Mouse (Mus musculus) right cerebral cortex, postnatal 14 days (tissue): ENCODE results near the gene Dennd4a.
"Not testable (repeated sequence)": the region's sequence is repeated elsewhere in the genome, so short reads cannot be mapped to it uniquely, and the experiment has no call there.

Experiments
- DNase-seq: peaks from one replicate; pipeline ENCODE4 v3.0.0; 2022

Dennd4a gene

DNA sequence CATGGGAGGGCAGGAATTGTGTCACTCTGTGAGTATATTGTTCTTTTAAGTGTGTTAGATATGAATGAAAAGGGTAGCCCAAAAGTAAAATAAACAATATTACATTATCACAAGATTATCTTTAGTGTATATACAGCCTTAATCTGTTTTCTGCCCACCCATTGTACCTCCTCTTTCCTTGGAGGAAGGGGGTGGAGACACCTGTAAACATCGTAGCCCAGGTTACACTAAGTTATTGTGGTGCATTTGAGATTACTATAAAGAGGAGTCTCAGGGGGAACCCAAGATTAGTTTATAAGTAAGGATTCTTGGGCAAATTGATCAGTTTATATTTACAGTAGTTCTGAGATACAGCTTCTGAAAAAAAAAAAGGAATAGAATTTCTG is 1.3 kb downstream of the Dennd4a start:
- no peak for DNase-seq

DNA sequence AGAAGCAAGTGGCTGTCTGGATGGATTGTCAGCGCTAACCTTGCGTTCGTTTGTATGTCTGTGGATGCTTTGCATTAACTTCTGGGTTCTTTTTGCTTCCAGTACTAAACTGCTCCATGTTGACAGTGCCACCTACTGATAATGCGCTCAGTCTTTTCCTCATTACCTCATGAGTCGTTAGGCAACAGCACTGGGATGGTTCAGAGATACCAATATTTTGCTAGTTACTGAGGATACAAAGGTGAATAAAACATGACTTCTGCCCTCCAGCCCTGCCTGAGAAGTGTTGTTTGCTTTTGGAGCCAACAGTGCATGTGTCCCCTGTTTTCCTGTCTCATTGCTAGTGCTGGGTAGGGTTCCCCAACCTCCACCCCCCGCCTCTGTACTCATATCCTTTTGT is 3.1 kb downstream of the Dennd4a start:
- DNase-seq = no peak

DNA sequence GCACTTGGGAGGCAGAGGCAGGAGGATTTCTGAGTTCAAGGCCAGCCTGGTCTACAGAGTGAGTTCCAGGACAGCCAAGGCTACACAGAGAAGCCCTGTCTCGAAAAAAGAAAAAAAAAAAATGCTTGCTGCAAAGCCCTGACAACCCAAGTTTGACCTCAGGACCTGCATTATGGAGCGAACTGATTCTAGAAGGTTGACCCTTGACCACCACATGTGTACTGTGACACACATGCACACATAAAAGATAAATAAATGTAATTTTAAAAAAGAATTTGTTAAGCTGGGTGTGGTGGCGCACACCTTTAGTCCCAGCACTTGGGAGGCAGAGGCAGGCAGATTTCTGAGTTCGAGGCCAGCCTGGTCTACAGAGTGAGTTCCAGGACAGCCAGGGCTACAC is 8.5 kb downstream of the Dennd4a start:
- not testable (repeated sequence) for DNase-seq

DNA sequence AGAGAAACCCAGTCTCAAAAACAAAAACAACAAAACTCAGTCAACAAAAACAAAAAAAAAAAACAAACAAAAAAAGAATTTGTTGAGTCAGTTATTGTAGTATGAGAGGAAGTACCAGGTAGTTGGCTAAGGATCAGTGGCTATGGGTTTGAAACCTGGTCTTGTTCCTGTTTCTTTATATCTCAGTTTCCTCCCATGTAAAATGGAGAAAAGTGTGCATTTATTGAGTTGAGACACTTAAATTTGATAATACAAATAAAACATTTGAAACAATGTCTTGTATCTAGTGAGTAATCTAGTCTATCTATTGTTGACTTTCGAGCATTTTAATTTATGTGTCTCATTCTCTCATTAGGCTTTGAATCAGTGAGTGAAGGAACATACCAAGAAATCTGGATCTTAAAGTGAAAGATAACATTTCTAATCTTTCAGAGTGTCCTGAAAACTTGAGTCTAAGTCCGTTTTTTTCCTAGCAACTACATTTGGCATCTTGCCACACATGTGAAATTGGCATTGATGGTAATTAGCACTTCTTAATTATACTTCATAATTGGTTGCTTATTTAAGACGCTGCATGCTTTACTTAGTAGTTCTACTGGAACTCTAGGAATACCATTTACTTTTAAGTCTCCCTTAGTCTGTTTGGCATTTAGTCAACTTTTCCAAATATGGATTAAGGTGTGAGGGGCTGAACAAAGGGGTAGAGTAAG is 9.1 kb downstream of the Dennd4a start:
- DNase-seq = no peak

DNA sequence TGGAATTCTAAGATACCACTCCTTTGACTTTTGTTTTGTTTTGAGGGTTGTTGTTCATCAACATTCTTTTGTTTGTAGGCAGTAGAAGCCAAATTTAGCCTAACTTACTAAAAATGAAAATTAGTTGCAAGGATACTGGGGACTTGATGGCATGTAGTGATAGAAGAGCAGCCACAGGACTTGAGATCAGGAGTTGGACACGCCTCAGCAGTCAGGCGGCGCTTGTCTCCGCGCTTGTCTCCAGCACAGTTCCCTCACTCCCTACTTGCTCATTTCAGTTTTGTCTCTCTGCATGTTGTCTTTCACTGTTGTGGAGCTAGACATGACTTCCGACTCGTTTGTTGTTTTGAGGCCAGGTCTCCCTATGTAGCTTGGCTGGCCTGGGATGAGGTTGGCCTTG is 11.1 kb downstream of the Dennd4a start:
- no peak for DNase-seq

DNA sequence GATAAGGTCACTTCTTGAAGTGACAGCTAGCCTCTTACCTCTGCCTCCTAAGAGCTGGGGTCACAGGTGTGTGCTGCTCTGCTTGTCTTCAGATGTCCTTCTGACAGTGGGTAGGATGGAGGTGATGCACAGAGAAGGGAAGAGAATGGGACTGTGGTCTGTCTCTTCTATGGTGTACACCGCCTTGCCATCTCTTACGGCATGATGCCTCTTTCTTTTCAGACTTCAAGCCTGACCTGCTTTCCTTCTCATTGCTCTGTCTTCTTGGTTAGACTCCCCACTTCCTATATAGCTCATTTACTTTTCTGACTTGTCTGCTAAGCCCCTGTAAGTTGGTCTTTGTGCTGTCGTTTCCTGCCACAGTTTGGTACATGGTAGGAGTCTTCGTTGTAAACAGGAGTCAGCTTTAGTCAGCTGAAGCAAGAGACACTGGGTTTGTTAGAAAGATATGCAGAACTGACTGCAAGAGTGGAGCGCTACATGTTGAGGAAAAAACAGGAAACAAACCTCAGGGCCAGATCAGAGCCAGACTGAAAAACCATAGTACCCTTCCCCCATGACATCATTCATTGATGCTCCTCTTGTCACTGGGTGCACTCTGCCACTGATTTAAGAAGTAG is 13.4 kb downstream of the Dennd4a start:
- DNase-seq = no peak

DNA sequence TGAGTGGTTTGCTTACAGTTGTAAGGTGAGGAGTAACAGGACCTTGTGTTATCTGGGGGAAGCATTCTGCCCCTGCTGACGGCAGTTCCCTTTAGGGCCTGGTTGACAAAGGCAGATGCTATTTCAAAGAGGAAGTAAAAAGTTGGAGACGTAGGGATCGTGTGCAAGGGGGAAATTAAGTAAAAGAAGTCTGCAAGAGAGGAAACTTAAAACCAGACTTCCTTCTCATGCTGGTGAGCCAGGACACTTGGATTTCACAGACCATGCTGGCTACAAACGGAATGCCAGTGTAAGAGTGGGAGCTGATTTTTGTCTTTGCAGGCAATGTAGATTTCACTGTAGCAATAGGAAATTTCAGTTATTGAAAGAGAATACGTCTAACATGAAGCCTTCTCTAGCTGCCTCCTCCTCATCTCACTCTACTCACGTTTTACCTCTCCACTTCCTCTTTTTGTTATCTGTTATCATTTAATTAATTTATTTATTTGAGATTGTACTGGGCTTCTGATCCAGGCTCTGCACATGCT is 19.0 kb downstream of the Dennd4a start:
- DNase-seq = no peak

DNA sequence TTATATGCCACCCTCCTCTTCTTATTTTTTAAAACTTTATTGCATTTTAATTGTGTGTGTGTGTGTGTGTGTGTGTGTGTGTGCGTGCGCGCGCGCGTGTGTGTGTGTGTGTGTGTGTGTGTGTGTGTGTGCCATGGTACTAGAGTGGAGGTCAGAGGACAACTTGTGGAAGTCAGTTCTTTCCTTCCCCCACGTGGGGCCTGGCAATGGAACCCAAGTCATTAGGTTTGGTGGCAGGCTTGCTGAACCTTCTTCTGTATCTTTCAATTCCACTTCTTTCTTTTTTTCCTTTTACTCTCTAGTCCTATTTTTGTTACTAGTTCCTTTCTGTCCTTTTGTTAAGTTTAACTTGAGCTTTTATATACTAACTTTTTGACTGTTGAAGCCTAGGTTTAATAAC is 19.5 kb downstream of the Dennd4a start:
- no peak for DNase-seq

DNA sequence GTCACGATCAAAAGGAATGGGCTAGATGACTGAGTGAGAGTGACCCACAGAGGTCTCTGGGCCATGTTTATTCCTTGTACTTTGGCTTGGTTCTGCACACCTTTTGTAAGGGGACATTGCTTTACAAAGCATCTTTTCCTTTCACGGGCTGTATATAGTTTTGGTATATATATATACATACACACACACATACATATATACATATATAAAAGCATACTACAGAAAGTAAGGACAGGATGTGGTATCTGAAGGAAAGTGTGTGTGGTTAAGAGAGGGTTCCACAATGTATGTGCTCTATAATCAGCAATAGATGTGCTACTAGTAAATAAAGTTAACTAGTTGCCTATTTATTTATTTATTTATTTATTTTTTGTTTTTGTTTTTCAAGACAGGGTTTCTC is 20.6 kb downstream of the Dennd4a start:
- no peak for DNase-seq

DNA sequence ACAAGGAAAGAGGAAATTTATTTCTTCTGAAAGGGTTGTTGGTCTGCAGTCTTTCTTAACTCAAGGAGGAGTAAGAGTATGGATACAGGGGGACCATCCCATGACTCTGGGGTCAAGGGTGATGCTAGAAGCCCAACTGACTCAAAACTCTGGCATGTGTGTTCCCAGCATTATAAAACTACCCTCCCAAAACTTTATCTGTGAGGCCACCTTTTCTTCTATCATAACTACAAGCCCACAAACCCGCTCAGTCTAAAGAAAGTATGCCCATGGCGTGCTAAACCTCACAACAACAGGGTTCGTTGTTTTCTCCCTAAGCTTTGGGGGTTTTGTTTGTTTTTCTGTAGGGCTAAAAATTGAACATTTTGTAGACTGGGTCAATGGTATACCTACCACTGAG is 23.3 kb downstream of the Dennd4a start:
- DNase-seq = no peak

DNA sequence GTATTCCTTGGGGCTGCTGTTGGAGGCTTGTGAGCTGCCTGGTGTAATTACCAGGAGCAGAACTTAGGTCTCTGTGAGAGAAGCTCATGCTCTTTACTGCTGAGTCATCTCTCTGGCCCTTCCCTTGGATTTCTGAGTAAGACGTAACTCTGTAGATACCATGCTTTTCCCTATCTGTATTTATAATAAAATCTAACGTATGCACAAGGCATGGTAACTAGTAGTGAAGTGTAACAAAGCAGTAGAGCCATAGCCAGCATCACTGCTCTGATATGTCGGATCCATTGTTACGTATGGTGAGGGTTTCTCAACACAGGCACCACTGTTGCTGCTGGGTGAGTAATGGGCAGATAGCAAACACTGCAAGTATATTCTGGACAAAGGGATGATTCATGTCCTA is 34.2 kb downstream of the Dennd4a start:
- no peak for DNase-seq

DNA sequence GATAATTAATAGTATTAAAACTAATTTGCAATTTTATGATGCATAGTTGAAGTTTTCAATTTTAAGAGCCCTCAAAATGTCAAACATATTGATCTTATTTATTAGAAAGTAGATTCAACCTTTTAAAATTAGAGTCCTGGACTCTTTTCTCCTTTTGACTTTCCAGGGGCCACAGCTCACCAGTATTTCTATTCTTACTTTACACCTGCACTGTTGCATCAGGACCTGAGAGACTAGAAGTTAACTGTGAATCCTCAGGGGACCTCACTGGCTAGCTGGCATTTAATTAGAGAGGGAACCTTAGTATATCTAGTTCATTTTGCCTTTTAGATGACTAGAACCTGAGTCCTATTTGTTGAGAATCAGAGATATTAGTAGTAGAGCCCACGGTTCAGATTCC is 38.4 kb downstream of the Dennd4a start:
- DNase-seq = no peak

DNA sequence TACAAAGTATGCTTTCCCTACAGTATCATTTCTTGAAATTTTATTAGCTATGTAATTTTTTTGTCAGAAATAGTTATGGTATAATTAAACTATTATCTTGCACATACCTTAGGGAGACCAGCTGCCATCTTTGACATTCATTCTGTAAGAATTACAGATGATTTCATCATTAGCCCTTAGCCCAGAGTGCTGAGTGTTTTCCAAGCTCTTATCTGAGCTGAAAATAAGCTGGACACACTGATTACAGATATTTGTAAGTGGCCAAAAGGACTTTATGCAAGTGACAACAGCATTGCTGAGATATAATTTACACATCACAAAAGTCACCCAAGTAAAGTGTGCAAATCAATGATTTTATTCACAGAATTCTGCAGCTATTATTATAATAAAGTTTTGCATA is 48.9 kb downstream of the Dennd4a start:
- DNase-seq = no peak

DNA sequence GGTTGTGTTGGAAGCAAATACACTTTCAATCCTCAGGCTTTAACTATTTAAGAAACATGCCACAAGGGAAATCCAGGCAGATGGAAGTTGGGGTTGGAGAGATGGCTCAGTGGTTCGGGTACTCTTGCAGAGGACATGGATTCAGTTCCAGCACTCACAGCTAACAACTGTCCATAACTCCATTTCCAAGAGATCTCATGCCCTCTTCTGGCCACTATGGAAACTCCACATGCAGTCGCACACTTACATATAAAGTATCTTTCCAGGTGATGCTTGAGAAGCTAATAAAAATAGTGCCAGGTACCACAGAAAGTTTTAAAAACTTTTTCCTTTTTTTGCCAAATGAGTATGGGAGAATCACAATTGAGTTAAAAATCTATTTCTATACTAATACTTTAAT is 51.5 kb downstream of the Dennd4a start:
- no peak for DNase-seq

DNA sequence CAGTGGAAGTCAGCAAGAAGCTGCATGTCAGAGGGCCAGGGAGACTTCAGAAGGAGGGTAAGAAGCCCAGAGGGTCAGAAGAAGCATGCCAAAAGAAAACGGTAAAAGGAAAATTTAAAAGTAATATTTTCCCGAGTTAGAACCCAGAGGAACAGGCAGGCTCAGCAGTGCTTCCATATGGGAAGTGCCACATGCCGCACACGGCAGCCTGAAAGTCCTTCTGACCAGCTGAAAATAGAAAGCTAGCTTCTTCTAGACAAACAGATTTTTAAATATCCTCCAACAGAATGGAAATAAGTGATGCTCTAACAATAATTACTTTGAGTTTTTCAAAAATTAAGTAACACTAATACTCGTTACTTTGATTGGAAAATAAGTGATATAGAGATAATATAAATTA is 74.9 kb downstream of the Dennd4a start:
- no peak for DNase-seq

DNA sequence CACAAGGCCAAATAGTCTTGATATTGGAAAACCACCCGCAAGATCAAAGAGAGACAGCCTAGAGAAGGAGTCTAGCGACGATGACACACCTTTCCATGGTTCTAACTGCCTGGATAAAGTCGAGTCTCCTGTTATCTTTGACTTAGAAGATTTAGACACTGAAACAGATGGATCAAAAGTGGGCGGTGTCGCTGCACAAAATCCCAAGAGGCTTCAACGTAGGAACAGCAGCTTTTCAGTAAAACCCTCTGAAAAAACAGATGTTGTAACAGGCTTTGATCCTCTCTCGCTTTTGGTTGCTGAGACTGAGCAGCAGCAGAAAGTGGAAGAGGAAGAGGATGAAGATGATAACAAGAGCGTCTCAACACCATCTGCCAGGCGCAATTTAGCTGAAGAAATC is 85.5 kb downstream of the Dennd4a start:
- DNase-seq = no peak

DNA sequence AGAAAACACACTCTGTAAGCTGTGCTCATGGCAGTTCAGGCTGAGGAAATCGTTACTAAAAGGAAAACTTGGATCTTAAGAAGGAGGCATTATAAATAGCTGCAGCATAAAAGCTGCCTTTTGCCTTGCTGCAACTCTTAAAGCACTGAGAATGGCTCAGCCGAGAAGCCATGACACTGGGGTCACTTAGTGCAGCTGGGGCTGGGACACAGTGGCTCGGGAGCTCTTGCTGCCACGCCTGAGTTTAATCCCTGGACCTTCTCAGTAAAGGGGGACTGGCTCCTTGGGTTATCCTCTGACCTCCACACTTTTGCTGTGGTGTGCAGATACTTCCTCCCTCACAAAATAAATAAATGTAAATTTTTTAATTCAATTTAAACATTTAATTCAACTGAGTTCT is 91.7 kb downstream of the Dennd4a start:
- no peak for DNase-seq

DNA sequence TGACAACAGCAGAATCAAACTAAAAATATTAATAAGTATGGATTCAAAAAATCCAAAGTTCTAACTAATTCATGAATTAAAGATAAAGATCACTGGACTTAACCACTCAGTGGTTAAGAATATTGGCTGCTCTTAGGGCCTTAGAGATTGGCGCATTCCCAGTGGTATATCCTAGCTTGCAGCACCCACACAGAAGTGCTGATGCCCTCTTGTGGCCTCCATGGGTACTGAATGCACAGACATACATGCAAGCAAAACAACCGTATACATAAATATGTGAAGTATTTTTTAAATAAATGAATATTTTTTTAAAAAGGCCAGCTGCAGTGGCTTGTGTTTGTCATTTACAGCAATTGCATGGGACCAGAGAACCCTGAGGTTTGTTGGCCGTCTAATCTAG is 92.2 kb downstream of the Dennd4a start:
- peak; percentile 80 for DNase-seq

DNA sequence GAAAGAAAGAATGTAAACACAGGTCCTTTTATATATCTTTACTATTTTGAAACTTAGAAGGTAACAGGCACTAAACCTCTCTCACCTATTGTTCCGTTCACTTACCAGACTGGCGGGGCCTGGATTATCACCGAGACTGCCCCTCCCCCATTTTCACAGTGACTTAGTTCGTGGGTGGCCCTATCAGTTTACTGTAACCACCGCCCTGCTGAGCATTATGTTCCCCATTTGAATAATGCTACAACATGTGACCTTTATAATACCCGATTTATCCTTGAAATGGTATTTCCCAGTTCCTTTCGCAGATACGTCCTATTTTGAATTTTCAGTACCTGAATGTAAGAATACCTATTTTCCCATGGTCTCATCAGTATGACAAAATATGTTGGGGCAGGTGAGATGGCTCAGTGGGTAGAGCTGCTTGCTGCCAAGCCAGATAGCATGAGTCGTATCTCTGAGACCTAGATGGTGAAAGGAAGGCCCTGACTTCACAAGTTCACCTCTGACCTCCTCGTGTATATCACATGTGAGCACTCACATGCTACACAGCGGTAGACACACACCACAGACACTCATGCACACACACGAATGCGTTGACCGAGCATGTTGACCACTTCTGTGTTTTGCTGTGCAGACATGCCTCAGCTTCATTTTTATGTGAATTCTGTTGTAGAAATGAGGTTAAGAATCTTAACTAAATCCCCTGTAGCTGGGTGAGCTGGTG is 93.9 kb downstream of the Dennd4a start:
- no peak for DNase-seq

DNA sequence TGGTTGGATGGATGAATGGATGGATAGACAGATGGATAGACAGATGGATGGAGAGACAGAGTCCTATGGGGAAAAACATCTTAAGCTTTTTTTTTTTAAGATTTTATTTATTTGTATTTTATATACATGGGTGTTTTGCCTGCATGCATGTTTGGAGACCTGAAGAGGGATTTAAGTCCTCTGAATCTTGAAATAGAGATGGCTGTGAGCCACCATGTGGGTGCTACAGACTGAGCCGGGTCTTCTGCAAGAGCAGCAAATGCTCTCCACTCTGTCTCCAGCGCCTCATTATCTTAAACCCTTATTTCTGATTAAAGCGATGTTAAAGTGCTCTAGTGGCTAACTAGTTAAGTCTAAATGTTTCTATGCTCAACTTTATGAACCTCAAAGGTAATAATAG is 96.3 kb downstream of the Dennd4a start:
- no peak for DNase-seq

DNA sequence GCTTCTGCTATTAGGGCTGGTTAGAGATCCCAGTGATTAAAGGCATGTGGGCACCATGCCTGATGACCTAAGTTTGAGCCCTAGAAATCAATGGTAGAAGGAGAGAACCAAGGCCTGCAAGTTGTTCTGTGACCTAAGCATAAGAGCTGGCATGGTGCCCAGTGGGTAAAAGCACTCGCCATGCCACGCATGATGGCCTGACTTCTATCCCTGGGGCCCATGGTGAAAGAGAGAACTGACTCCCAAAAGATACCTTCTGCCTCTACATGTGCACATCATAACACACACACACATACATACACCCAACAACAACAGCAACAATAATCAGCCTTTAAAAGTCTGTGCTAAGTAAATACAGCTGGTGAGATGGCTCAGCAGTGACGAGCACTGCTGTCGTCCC is 102.3 kb downstream of the Dennd4a start:
- no peak for DNase-seq

DNA sequence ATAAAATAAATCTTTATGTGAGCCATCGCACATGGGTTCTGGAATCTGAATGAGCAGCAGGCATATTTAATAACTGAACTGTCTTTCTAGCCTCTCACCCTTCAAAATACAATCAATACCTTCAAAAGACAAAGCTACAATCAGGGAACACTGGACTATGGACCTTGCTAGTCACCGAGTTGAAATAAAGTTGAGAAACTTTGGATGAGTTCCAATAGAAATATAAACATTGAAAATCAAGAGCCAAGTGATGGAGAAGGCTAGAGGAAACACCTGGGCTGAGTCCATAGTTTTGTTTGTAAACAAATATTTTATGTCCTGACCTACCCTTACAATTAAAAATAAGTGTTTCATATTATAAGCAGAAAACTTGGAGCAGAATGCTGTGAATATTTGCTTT is 102.8 kb downstream of the Dennd4a start:
- no peak for DNase-seq

DNA sequence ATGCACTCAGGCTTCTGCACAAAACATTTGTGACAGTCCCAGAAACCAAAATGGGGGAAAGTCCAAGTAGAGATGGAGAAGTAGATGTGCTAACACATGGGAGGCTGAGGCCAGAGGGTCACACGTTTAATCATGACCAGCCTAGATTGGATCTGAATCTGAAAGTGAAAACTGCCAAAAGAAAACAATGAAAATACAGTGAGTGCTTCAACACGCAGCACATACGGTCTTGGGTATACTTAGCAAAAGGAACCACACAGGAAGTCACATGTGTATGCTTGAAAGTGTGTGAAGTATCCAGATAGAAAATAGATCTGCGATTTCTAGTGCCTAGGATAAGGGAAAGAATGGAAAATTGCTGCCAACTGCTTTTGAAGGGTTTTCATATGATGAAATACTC is 103.5 kb downstream of the Dennd4a start:
- no peak for DNase-seq

DNA sequence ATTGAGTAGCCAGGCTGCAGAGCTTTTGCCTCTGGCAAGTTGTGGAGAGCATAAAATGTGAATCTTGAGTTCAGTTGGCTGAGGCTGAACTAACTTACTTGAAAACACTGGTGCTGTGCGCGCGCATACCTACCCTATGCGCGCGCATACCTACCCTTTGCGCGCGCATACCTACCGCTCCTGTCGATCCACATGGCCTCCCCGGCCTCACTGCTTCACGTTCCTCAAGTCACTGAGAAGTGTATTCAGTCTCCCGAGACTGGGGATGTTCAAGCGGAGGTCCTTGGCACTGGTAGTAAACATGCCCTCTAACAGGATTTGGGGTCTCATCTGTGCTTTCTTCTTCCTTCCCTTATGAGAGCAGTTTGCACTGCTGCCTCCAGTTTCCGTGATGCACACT is 107.4 kb downstream of the Dennd4a start:
- DNase-seq = no peak
